Mouse (Mus musculus) forebrain, embryonic 12.5 days (tissue): ENCODE measurements around the gene Dlx4. TPM values are rescaled to one million over a fixed set of nuclear protein-coding genes. Genes with fewer than 3 reads are reported as not detected.
A peak's percentile ranks its signal among the peaks of the same experiment; 100 is the strongest.

Source experiments
- ATAC-seq: fragments of 200-750 bp; cut with Nextera tagmentation; 2 replicates; pipeline ENCODE4 v1.8.0; 2017; ENCODE audit warnings: moderate TSS enrichment; ENCODE audit not compliant: low FRiP score
- H3K27ac ChIP-seq: fragments of 300-500 bp; sonication (generic); 2 replicates; pipeline ENCODE4 v1.5.1; 2016; ENCODE audit warnings: mild to moderate bottlenecking
- H3K27me3 ChIP-seq: fragments of 300-500 bp; sonication (generic); 2 replicates; pipeline ENCODE4 v1.6.1; 2016; ENCODE audit warnings: mild to moderate bottlenecking
- H3K36me3 ChIP-seq: fragments of 300-500 bp; sonication (generic); replicated peaks from 2 replicates; pipeline ENCODE4 v1.6.1; 2016; ENCODE audit warnings: mild to moderate bottlenecking
- H3K4me1 ChIP-seq: fragments of 300-500 bp; sonication (generic); 2 replicates; pipeline ENCODE4 v1.6.1; 2016
- H3K4me2 ChIP-seq: fragments of 300-500 bp; sonication (generic); 2 replicates; pipeline ENCODE4 v1.6.1; 2016; ENCODE audit warnings: mild to moderate bottlenecking, moderate library complexity
- H3K4me3 ChIP-seq: fragments of 300-500 bp; sonication (generic); replicated peaks from 2 replicates; pipeline ENCODE4 v1.5.1; 2016; ENCODE audit warnings: mild to moderate bottlenecking
- H3K9ac ChIP-seq: fragments of 300-500 bp; sonication (generic); 2 replicates; pipeline ENCODE4 v1.6.1; 2016; ENCODE audit warnings: mild to moderate bottlenecking
- H3K9me3 ChIP-seq: fragments of 300-500 bp; sonication (generic); 2 replicates; pipeline ENCODE4 v1.6.1; 2016
- WGBS: fragments of 180-500 bp; shearing (Covaris S2); methylation state at CpG from one replicate; pipeline ENCODE4 v1.1.7; 2016; 5-methylcytosine and 5-hydroxymethylcytosine counted together
- polyA plus RNA-seq: library from polyadenylated mRNA; unstranded; fragments of >200 nt; fragmentation: Nextera tagmentation; extraction: Ambion mirVana; gene quantifications from 2 replicates; pipeline ENCODE4 v1.2.1, GENCODE M21; 2016

The Dlx4 gene
- polyA plus RNA-seq, 1 experiment from 2014 or later, result 0.20 TPM

DNA sequence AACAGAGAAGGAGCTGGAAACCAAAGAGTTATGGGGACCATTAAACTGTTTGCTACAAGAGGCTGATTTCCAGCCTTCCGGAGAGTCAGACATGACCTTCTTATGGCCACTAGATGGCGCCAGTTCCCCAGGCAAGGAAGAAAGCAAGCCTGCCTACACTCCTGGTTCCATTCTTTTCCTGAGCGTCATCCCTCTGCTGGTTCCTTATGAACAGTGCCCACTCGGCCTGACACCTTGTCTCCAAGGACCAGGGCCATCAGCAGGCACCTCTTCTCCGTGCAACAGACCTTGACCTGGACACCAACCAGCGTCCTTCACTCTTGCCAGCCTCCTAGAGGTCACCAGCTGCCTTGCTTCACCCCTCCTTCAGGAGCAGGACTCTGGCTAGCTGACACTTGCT is 29.0 kb downstream of the Dlx4 start:
- Histone ChIP-seq H3K27me3 (peaks cover 63% of the 10 kb centered on the region), H3K4me2 (no peak overlapping the region), H3K9me3 (no peaks in the 10 kb centered on the region), H3K9ac (no peak overlapping the region), H3K4me1 (peaks cover 24% of the 10 kb centered on the region), H3K36me3 (no peaks in the 10 kb centered on the region), H3K27ac (no peak overlapping the region), H3K4me3 (no peak overlapping the region)
- 3% methylated on average over 6 of the region's 6 CpGs for WGBS
- ATAC-seq, result peak; percentile 55; the same call in 1 of the 2 replicates

GRCm38 (mm10) chr11:95110081-95110480 is 36.0 kb downstream of the Dlx4 start:
- H3K4me3 ChIP-seq, result no peak overlapping the region
- peaks cover 14% of the 10 kb centered on the region for H3K4me1 ChIP-seq
- H3K9me3 ChIP-seq, result no peaks in the 10 kb centered on the region
- 87% methylated on average over 7 of the region's 7 CpGs for WGBS
- H3K9ac ChIP-seq, result no peak overlapping the region
- H3K27me3 ChIP-seq, result peaks cover 24% of the 10 kb centered on the region
- H3K4me2 ChIP-seq, result no peak overlapping the region
- no peaks in the 10 kb centered on the region for H3K36me3 ChIP-seq
- no peak for ATAC-seq
- H3K27ac ChIP-seq, result no peak overlapping the region

- peaks cover 19% of the 10 kb centered on the region for H3K4me1 ChIP-seq
- H3K36me3 ChIP-seq, result no peaks in the 10 kb centered on the region
- H3K4me2 ChIP-seq, result no peak overlapping the region
- 87% methylated on average over 2 of the region's 2 CpGs for WGBS
- peaks cover 30% of the 10 kb centered on the region for H3K27me3 ChIP-seq
- no peaks in the 10 kb centered on the region for H3K9me3 ChIP-seq
- no peak overlapping the region for H3K4me3 ChIP-seq
- H3K9ac ChIP-seq, result no peak overlapping the region
- H3K27ac ChIP-seq, result no peak overlapping the region
- no peak for ATAC-seq
Observed at GRCm38 (mm10) chr11:95109000-95109399, 37.1 kb downstream of the Dlx4 start.

DNA sequence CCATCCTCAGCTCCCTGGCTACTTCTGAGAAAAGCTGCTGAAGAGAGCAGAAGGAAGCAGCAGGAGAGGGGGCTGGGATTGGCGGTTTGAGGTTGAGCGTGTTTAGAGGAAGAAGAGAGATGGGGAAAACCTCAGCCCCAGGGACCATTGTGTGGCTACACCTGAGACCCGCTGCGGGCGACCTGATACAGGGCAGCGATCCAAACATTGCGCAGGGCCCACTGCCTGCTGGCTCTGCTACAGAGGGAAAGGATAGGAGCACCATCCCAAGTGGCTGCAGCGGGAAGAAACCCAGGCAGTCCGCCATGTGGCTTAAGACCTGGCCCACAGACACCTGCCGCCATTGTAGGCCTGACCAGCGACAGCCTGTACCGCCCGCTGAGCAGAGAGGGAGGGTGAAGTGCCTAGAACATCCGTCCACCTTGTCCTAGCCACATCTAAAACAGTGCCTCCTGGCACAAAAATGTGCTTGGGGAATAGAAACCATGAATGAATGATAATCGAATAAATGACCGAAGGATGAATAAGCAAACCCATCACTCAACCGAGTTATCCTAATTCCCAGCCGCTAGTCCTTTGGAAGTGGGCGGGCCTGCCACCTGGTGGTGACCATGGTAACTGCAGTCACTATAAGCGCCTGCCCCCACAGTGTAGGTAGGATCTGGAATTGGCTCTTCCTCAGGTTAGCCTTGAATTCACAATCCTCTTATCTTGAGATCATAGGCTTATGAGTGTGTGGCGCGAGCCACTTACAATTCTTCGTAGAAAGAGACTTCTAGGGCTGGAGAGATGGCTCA is 39.4 kb downstream of the Dlx4 start:
- Histone ChIP-seq H3K27ac (no peak overlapping the region), H3K4me2 (peak overlapping the region; percentile 27; the same call in 1 of the 2 replicates), H3K27me3 (peaks cover 29% of the 10 kb centered on the region), H3K36me3 (no peaks in the 10 kb centered on the region), H3K4me1 (peaks cover 19% of the 10 kb centered on the region), H3K9me3 (no peaks in the 10 kb centered on the region), H3K4me3 (no peak overlapping the region), H3K9ac (peak overlapping the region; percentile 12; the same call in 1 of the 2 replicates)
- 31% methylated on average over 23 of the region's 23 CpGs for WGBS
- ATAC-seq, result peak; percentile 65; the same call in 1 of the 2 replicates

DNA sequence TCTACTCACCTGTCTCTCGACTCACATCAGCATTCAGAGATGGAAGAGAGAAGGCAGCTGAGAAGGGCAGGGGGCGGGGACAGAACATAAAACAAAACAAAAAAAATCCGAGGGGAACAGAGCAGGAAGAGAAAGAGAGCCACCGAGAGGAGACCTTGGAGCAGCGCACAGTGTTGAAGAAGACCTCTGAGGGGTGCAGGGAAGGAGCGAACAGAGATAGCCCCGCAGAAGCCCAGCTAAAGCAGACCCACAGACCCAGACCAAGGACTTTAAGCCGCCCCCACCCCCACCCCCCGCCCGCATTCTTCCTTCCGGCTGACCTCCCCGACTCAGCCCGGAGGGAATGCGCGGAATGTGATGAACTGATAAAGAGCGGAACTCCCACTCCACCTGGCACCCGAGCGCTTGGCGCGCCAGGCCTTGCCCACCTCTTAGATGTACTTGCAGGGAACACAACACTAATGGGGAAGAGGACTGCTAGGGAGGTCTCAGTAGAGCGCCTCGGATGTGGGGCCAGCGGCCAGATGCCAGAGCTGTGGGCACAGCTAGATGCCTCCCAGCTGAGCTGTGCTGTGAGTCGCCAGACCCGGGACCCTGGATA is 40.7 kb downstream of the Dlx4 start:
- H3K27me3 ChIP-seq, result peaks cover 29% of the 10 kb centered on the region
- H3K9me3 ChIP-seq, result no peaks in the 10 kb centered on the region
- ATAC-seq, result no peak
- WGBS, result 2% methylated on average over 25 of the region's 25 CpGs
- no peak overlapping the region; the same call in 1 of the 2 replicates for H3K4me3 ChIP-seq
- H3K4me2 ChIP-seq, result peak overlapping the region; percentile 44
- no peak overlapping the region for H3K9ac ChIP-seq
- no peaks in the 10 kb centered on the region for H3K36me3 ChIP-seq
- peaks cover 19% of the 10 kb centered on the region for H3K4me1 ChIP-seq
- H3K27ac ChIP-seq, result no peak overlapping the region

DNA sequence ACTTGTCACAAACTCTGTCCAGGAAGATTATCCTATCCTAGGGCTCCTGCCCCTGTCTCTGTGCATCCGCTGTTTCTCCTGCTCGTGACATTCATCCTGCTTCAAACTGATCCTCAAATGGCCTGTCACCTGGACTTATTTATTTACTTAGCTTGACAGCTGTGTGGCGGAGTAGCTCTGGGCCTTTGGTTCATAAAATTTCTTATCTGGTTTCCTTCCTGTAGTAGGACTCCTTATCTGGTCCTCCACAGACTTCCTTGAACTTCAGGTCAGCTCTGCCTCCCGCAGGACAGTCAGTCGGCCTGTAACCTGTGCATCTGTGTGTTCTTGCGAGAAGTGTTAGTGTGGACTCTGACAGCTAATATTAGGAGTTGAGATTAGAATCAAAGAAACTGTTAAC is 41.8 kb downstream of the Dlx4 start:
- WGBS, result 77% methylated on average over 6 of the region's 6 CpGs
- peaks cover 29% of the 10 kb centered on the region for H3K27me3 ChIP-seq
- no peak for ATAC-seq

GRCm38 (mm10) chr11:95102161-95102904 is 43.7 kb downstream of the Dlx4 start:
- Histone ChIP-seq H3K9ac (no peak overlapping the region), H3K9me3 (no peaks in the 10 kb centered on the region), H3K4me2 (no peak overlapping the region), H3K4me1 (peaks cover 20% of the 10 kb centered on the region), H3K4me3 (no peak overlapping the region), H3K36me3 (no peaks in the 10 kb centered on the region), H3K27me3 (peaks cover 27% of the 10 kb centered on the region), H3K27ac (no peak overlapping the region)
- ATAC-seq, result no peak
- WGBS, result 91% methylated on average over 19 of the region's 19 CpGs

More for the DNA sequence above, 41.8 kb downstream of the Dlx4 start:
- Histone ChIP-seq H3K27ac (no peak overlapping the region), H3K4me2 (no peak overlapping the region), H3K9me3 (no peaks in the 10 kb centered on the region), H3K36me3 (no peaks in the 10 kb centered on the region), H3K4me3 (no peak overlapping the region), H3K4me1 (peaks cover 19% of the 10 kb centered on the region), H3K9ac (no peak overlapping the region)

DNA sequence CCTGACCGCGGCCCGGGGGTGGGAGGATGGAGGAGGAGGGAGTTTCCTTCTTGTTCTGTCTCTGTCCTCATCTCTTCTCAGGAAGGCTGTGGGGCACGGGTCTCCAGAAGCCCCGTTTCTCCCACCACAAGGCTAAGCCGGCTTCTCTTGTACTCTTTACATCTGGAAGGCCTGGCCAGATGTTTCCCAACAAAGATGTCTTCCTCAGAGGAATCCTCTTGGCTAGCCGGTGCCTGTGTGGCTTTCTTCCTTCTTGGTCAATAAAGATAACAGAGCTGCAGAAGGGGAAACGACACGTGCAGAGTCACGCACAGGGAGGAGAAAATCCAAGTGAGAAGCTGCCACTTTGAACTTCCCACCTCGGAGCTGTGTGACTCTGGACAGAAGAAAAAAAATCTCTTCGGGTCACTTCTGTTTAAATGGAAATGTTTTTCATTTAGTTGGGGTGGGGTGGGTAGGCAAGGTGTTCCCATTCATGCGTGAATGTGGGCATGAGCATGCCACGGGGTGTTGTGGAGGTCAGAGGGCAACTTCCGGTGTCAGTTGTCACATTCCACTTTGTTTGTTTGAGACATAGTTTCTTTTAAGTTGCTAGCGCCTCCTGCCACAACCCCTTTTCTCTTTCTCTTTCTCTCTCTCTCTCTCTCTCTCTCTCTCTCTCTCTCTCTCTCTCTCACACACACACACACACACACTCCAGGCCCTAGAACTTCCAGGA is 44.8 kb downstream of the Dlx4 start:
- peaks cover 22% of the 10 kb centered on the region for H3K27me3 ChIP-seq
- ATAC-seq, result no peak
- no peak overlapping the region for H3K27ac ChIP-seq
- H3K9ac ChIP-seq, result no peak overlapping the region
- H3K4me2 ChIP-seq, result no peak overlapping the region
- H3K36me3 ChIP-seq, result no peaks in the 10 kb centered on the region
- no peaks in the 10 kb centered on the region for H3K9me3 ChIP-seq
- H3K4me3 ChIP-seq, result no peak overlapping the region
- WGBS, result 50% methylated on average over 16 of the region's 16 CpGs
- peaks cover 21% of the 10 kb centered on the region for H3K4me1 ChIP-seq

- WGBS, result 49% methylated on average over 3 of the region's 3 CpGs
- Histone ChIP-seq H3K4me3 (no peak overlapping the region), H3K36me3 (no peaks in the 10 kb centered on the region), H3K27ac (no peak overlapping the region), H3K4me1 (peaks cover 15% of the 10 kb centered on the region), H3K9me3 (no peaks in the 10 kb centered on the region), H3K27me3 (peaks cover 14% of the 10 kb centered on the region), H3K9ac (no peak overlapping the region), H3K4me2 (no peak overlapping the region)
- ATAC-seq, result no peak
Observed at GRCm38 (mm10) chr11:95100393-95100792, 45.7 kb downstream of the Dlx4 start.

DNA sequence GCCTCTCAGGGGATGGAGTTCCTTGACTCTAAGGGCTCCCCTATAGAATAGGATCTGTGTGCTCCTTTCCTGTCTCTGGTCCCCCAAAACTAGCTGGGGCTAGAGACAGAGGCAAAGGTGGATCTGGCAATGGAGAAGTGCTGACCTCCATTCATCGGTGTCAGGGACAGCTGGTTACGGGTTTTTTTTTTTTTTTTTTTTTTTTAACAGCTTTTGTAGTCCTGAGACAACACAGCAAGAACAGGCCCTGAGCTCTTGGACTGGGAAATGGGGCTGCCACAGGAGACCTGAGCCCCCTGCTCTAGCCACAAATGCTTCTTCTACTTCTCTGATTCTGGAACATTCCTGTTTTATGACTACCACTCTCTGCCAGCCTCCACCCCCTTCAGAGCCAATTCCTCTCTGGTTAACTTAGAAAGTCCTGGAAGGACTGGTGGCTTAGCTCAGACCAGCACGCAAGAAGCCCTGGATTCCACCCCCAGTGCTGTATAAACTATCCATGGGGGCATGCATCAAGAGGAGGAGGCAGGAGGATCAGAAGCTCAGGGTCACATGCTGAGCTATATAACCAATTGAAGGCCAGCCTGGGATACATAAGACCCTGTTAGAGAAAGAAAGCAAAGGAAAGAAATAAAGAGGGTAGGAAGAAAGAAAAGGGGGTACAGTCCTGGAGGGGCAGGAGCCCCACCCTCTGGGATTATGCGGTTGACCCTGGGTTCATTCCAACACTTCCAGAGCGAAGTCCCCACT is 47.5 kb downstream of the Dlx4 start:
- H3K27ac ChIP-seq, result no peak overlapping the region
- 74% methylated on average over 5 of the region's 5 CpGs for WGBS
- no peaks in the 10 kb centered on the region for H3K36me3 ChIP-seq
- no peaks in the 10 kb centered on the region for H3K27me3 ChIP-seq
- no peak overlapping the region for H3K9ac ChIP-seq
- ATAC-seq, result no peak
- no peaks in the 10 kb centered on the region for H3K9me3 ChIP-seq
- no peak overlapping the region for H3K4me3 ChIP-seq
- peaks cover 8% of the 10 kb centered on the region; the same call in 1 of the 2 replicates for H3K4me1 ChIP-seq
- H3K4me2 ChIP-seq, result no peak overlapping the region

- no peaks in the 10 kb centered on the region for H3K9me3 ChIP-seq
- no peak overlapping the region for H3K9ac ChIP-seq
- no peak overlapping the region for H3K27ac ChIP-seq
- WGBS, result 63% methylated on average over 6 of the region's 6 CpGs
- peaks cover 8% of the 10 kb centered on the region; the same call in 1 of the 2 replicates for H3K4me1 ChIP-seq
- H3K27me3 ChIP-seq, result no peaks in the 10 kb centered on the region
- no peak overlapping the region for H3K4me3 ChIP-seq
- no peaks in the 10 kb centered on the region for H3K36me3 ChIP-seq
- no peak for ATAC-seq
- no peak overlapping the region for H3K4me2 ChIP-seq
Observed at GRCm38 (mm10) chr11:95097889-95098288, 48.2 kb downstream of the Dlx4 start.
